Mouse (Mus musculus) duodenum, adult 2 months (tissue): Measurements from ENCODE around the gene Irgq. TPM values are rescaled to one million over a fixed set of nuclear protein-coding genes. Genes with fewer than 3 reads are reported as not detected.

Experiments
- polyA plus RNA-seq: library from polyadenylated mRNA; depleted of rRNA; stranded (reverse); fragments of >200 nt; gene quantifications from 2 replicates; pipeline ENCODE4 v1.2.3, GENCODE M21; 2012; ENCODE audit warnings: low replicate concordance; rRNA removed

The Irgq gene
- 7.7 and 8.1 TPM in 2 replicates for polyA plus RNA-seq

GRCm38 (mm10) chr7:24530062-24530931, at the start of gene Irgq:
Gene Irgq, plus strand, starts transcription at chr7:24530689.

GRCm38 (mm10) chr7:24481474-24482207, 48.8 kb upstream of the Irgq start, which contains the start of gene Cadm4:
Gene Cadm4, plus strand, starts transcription at chr7:24482023.

GRCm38 (mm10) chr7:24506838-24507725, 23.4 kb upstream of the Irgq start, which contains the start of gene Zfp428:
Gene Zfp428, plus strand, starts transcription at chr7:24507006.

GRCm38 (mm10) chr7:24512355-24512754, 18.1 kb upstream of the Irgq start, which contains the start of gene AC161166.1:
Gene AC161166.1, minus strand, starts transcription at chr7:24512455.

GRCm38 (mm10) chr7:24546068-24546614, 15.7 kb downstream of the Irgq start, which contains the start of the genes Pinlyp and Xrcc1:
Gene Pinlyp, minus strand, starts transcription at chr7:24546118.
Gene Xrcc1, plus strand, starts transcription at chr7:24546289.

GRCm38 (mm10) chr7:24587330-24588105, 57.0 kb downstream of the Irgq start, which contains the start of the genes Ethe1 and Zfp575:
Gene Ethe1, plus strand, starts transcription at chr7:24587543.
Gene Zfp575, minus strand, starts transcription at chr7:24587641.

Other genes with a start within 250 kb of the Irgq start
- 1.0 and 1.4 TPM in 2 replicates for gene Zfp61, start 229.5 kb upstream of the Irgq start, polyA plus RNA-seq
- 0.83 and 4.3 TPM in 2 replicates for gene Zfp94, start 214.0 kb upstream of the Irgq start, polyA plus RNA-seq
- not detected in 2 replicates for gene Tescl, start 196.8 kb upstream of the Irgq start, polyA plus RNA-seq
- not detected in 2 replicates for gene Lypd5, start 181.5 kb upstream of the Irgq start, polyA plus RNA-seq
- 84.7 and 88.4 TPM in 2 replicates for gene Kcnn4, start 160.4 kb upstream of the Irgq start, polyA plus RNA-seq
- 49.3 and 58.7 TPM in 2 replicates for gene Smg9, start 131.1 kb upstream of the Irgq start, polyA plus RNA-seq
- gene Irgc1, start 78.4 kb upstream of the Irgq start, polyA plus RNA-seq, result 0.07 and 0.47 TPM in 2 replicates
- gene Plaur, start 68.2 kb upstream of the Irgq start, polyA plus RNA-seq, result 7.9 and 12.8 TPM in 2 replicates
- 2.1 and 3.5 TPM in 2 replicates for gene Cadm4, start 48.7 kb upstream of the Irgq start, polyA plus RNA-seq
- 15.2 and 23.5 TPM in 2 replicates for gene Zfp428, start 23.7 kb upstream of the Irgq start, polyA plus RNA-seq
- 0.13 TPM in 1 of 2 replicates, not detected in the other for gene AC161166.1, start 18.2 kb upstream of the Irgq start, polyA plus RNA-seq
- not detected in 2 replicates for gene Pinlyp, start 15.4 kb downstream of the Irgq start, polyA plus RNA-seq
- gene Xrcc1, start 15.6 kb downstream of the Irgq start, polyA plus RNA-seq, result 20.9 and 29.8 TPM in 2 replicates
- gene Ethe1, start 56.9 kb downstream of the Irgq start, polyA plus RNA-seq, result 54.1 and 78.1 TPM in 2 replicates
- gene Zfp575, start 57.0 kb downstream of the Irgq start, polyA plus RNA-seq, result 0.92 and 0.98 TPM in 2 replicates
- gene Phldb3, start 80.1 kb downstream of the Irgq start, polyA plus RNA-seq, result 6.1 and 9.5 TPM in 2 replicates
- 0.14 and 0.26 TPM in 2 replicates for gene Lypd3, start 105.9 kb downstream of the Irgq start, polyA plus RNA-seq
- gene Tex101, start 146.0 kb downstream of the Irgq start, polyA plus RNA-seq, result not detected in 2 replicates
- gene BC049730, start 178.6 kb downstream of the Irgq start, polyA plus RNA-seq, result not detected in 2 replicates
- gene Gm4763, start 196.2 kb downstream of the Irgq start, polyA plus RNA-seq, result not detected in 2 replicates
- 2.4 and 6.6 TPM in 2 replicates for gene Cd177, start 229.6 kb downstream of the Irgq start, polyA plus RNA-seq
- 3.0 and 4.2 TPM in 2 replicates for gene Ceacam10, start 246.5 kb downstream of the Irgq start, polyA plus RNA-seq